Mouse (Mus musculus) MEL-GATA-1-ER (cell line): Measurements from ENCODE around the gene Sat1.

Experiments used
- DNase-seq: peaks from one replicate; pipeline ENCODE4 v3.0.0-alpha.2; 2012; ENCODE audit warnings: low read depth; ENCODE audit errors: extremely low read depth

The Sat1 gene

GRCm38 (mm10) chrX:155166313-155166712 lies 49.9 kb downstream of the Sat1 start:
- no peak for DNase-seq

- no peak for DNase-seq
These were observed 52.7 kb downstream of the Sat1 start for GRCm38 (mm10) chrX:155163553-155163952.
